Mouse (Mus musculus): ENCODE results near the gene Dennd2c.
"Not testable (repeated sequence)": the region's sequence is repeated elsewhere in the genome, so short reads cannot be mapped to it uniquely, and the experiment has no call there.

Gene Dennd2c

DNA sequence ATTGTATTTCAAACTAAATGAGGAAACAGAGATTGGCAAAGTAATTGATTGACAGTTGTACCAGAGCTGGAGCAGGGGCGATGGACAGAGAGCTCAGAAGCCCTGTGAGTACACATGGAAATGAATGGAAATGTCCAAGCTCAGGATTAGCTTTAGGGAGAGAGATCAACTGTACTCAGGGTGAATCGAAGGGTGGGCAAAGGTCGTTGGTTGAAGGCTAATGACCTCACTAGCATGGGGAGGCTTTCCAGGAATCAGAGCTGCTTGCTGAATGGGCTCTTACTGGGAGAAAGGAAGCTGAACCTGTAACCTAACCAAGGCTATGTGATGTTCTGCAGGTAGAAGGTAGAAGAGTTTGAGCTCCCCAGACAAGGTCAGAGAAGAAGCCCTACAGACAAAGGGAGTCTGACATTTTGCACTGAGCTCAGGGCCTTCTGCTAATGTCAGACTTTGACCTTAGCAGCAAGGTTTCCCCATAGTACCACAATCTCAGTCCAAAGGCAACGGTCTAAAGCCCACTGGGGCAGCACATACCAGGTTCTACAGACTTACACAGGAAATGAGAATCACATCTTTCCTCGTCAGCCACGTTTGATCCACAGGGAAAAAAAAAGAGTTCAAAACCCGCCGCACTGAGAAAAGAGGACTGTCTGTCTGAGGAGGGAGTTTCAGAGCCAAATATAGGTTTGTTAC lies 112.3 kb downstream of the Dennd2c start:
- no peak for DNase-seq (ENCODE audit: low spot score)

DNA sequence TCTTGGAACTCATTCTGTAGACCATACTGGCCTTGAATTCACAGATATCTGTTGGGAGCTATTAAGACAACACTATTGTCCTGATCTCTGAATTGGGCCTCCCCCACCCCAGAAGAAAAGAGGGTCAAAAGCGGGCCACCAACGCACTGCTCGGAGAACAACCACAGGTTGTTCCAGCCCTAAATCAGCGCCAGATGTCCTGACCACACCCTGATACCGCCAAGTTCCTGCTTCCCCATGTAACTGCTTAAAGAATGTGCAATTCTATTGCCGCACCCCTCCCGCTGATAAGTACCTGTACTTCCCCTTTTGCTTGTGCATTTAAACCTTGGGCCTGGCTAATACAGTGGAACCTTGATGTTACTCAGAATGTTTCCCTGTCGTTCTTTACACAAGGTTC lies 113.0 kb downstream of the Dennd2c start:
- not testable (repeated sequence) for DNase-seq (ENCODE audit: low spot score)
